Mouse (Mus musculus) hematopoietic stem cell, adult 5-6 weeks (primary cell): ENCODE results near the gene Mrps18b. TPM values are rescaled to one million over a fixed set of nuclear protein-coding genes. Genes with fewer than 3 reads are reported as not detected.

ENCODE experiments used
- ATAC-seq, 2 experiments: fragments of 125-278 bp in 1 of 2; replicated peaks in 1 of 2; 2 replicates each; pipeline ENCODE4 v1.8.0; 2016 to 2017; ENCODE audit warnings: inconsistent platforms in 2 of 2, mild to moderate bottlenecking in 2 of 2, moderate number of reproducible peaks in 2 of 2, low read depth in 1 of 2, moderate TSS enrichment in 1 of 2; ENCODE audit not compliant: low FRiP score in 2 of 2, poor library complexity in 2 of 2, severe bottlenecking in 2 of 2, insufficient read depth in 1 of 2, low TSS enrichment in 1 of 2
- total RNA-seq: library from RNA; stranded (forward); fragments of 172-1452, 232-1000 nt; gene quantifications from 2 replicates; pipeline ENCODE4 v1.2.3, GENCODE M21; 2017

Mrps18b gene
- total RNA-seq, 1 experiment from 2014 or later, result 51.8 TPM

DNA sequence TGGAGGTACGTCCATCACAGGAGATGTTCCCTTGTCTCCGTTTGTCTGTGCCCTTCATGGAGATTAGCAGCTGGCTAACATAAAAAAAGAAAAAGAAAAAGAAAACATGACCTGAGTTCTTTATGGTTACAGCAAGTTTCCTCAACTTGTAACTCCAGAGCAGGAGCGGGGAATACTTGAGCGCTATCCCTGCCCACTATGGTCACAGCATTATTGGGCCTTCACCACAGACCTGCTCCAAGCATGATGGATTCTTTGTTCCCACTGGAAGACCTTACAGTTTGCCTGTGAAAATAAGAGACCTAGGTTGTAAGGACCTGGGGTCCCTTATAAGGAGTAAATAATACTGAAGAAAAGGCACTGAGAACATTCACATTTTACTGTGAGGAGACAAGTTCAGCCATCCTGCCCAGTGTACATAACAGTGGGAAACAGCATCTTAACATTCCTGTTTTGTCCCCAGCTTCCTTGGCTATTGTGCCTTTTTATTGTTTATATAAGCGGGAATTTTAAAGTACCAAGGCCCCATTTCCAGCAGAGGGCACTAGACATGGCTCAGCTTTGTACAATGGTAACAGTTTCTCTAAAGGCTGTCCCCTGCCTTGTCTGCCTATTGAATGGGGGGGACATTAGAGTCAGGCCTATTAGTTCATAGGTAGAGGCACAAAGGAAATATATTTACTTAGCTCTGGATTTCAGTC is 4.8 kb upstream of the Mrps18b start:
- ATAC-seq, result no peak

DNA sequence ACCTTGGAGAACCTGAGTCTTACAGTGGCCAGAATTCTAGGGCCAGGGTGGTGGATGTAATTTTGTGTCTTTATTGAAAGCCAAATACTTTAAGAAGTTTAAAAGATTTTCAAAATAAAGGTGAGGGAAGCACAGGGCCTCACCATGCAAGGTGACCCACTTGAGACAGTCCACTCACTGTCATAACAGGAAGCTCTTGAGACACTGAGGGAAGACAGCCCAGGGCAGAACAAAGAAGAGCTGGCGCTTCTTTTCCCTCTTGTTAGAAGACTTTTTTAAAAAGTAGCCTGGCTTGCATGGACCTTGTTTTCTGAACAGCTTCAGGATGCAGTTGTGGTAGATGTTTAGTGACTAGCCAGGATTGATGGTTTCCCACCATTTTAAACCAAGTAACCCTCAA is 4.2 kb upstream of the Mrps18b start:
- ATAC-seq, result no peak

DNA sequence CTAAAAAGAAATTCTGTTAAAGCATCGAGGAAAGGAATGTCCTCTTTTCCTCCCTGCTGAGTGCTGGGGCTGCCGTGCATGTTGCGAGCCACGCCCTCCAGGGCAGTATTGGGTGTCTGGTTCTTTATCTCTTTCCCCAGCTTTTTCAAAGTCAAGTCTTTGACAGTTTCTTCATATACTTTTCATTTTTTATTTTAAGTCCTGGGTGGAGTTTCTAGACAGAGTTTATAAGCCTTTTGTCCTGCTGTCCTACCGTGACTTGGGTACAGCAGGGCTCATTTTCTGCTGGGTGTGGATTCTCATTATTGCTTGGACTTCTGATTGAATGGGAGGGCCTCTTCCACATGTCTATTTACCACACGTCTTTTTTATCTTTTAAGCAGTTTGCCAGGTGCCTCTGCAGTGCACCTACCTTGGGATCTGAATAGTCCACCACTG is 3.7 kb upstream of the Mrps18b start:
- ATAC-seq, result no peak

DNA sequence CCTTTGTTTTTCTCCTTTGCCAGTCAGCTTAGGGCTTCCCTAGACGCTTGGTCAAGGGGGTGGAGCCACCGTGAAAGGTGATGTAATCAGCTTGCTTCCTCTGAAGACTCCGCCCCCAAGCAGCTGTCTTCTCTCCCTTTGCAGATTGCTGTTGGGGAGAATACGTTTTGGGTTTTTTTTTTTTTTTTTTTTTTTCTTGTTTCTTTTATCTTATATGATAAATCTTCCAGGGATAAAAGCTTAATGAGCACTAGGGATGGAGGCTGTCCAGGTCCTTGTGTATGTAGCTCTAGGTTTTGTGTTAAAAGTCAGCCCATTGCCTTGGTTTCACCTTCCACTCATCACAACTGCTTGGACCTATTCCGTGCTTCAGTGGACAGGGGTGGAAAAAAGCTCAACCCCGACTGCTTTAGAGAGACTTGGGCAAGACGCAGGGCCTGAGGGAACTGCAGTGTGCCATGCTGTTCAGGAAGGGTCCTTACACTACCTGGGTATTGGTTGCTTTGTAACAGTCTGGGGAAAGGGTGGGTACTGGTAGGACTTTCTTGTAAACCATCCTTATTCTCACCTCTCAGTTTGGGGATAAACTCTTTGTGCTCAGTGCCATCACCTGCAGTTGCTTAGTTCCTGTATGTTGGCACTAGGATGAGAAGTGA is 3.0 kb upstream of the Mrps18b start:
- peak; percentile 25 to 41 for ATAC-seq

DNA sequence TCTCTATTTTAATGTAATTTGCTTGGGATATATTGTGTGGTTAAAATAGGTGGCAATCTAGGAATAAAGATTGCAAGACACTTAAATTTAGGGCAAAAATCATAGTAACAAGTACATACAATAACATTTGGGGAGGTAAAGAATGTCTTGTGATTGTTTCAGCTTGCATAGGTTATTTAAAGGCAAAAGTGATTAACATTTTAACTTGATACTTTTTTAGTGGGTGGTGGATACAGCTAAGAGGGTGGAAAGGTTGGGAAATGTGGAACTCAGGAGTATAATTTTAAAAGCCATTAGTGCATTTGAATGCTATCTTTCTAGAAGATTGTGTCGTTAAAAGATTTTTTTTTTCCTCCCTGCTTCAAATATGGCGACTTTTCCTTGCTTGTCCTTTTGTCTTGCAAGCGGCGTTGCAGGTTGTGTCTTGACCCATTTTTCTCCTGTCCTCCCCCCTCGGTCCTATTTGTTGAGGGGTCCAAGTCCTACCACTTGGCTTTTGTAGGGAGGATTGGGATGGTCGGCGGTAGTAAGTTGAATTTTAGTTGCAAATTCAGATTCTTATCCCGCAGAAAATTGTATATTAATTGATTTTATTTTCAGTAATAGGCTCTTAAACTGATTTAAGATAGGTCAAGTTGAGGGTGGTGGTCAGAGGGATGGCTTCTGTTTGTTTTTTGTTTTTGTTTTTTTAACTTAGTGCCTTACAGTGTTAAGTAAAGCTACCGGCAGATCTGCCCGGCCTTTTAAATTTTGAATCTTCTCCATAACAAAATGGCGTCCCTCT is 2.3 kb upstream of the Mrps18b start:
- ATAC-seq, result no peak

DNA sequence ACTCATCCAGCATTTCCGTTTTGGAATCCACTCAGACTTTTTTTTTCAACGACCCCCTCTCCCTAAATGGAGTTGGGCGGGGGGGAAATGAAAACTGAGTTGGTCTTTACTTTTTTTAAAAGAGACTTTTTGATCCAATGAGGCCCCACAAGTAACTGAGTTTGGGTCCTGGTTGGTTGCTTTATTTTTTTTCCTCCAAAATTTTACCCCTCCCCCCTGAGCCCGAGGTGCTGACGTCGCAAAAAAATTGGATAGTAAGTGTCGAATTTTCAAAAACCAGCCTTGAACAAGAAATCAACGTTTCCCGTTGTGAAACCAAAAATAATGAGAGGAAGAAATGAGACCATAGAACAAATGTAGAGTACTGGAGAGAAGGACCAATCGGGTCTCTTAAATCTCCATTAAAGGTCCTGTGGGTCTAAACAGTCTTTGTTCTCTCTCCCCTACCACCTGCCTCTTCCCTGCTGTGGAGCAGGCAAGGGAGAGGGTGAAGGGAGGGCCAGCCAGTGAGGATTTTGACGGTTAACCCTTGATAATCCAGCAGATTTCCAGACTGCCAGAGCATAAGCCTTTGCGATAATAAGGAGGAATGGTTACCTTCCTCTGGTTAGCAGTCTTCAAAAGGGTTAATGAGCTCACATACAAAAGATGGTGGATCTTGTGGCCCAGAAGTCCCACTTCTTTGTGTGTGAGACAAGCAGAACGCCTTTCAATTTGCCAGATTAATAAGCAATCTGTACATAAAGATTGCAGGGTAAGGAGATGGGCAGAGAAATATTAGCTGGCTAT is 1.5 kb upstream of the Mrps18b start:
- ATAC-seq, result no peak

DNA sequence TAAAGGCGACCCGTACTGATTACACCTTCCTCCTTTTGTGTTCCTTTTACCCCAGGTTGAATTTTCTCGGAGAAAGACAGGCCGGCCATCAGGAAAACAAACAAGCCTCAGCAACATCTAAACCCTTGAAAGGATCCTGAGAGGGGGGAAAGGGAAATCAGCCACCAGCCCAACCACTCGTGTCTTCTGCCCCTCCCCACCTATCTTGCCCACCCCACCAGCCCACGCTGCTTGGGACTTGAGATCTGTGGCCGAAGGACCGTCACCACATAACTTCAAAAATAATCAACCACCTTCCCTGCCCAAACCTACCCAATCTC is 914 bp upstream of the Mrps18b start:
- peak in 1 of 2 experiments; percentile 1; a peak in 1 of 4 replicates for ATAC-seq

DNA sequence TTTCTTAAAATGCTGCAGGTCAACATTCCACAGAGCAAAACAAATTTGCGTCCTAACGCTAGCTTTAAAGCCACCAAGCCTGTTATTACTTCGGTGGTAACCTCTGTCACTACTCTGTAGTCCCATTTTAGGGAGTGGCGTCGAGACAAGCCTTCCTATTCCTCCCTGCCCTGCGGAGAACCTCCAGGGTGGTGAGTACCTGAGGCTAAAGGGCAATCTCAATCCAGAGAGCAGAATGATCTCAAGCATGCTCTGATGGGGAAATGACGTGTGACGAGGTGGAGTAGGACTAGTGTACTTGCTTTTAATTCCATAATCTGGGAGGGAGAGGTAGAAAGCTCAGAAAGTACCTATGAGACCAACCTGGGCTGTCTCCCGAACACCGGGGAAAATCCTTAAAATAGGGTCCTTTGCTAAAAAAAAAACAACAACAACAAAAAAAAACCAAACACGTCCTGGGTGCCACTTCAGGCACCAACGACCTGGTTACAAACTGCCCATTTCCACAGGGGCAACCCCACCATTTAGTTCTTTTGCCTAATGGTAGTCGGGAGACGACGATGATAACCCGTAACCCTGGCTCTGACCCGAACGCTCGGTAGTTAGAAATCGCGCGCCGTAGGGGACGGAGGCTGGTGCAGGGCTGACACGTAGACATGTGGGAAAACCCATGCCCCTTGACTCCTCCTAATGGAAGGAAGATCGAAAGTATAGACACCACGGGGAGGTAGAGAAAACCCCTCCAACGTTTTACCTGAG is 472 bp downstream of the Mrps18b start:
- peak in 1 of 2 experiments; percentile 4; a peak in 2 of 4 replicates for ATAC-seq

DNA sequence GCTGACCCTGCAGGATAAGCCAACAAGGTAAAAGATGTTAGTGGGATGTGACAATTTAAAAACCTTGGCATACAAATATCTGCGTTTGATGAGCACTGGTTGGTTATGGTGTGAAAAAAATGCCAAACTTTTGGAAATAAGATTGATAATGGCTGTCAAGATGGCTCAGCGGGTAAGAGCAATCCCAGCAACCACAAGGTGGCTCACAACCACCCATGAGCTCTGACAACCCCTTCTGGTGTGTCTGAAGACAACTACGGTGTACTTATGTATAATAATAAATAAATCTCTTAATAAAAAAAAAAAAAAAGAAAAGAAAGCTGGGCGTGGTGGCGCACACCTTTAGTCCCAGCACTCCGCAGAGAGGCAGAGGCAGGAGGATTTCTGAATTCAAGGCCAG is 1.2 kb downstream of the Mrps18b start:
- ATAC-seq, result no peak

DNA sequence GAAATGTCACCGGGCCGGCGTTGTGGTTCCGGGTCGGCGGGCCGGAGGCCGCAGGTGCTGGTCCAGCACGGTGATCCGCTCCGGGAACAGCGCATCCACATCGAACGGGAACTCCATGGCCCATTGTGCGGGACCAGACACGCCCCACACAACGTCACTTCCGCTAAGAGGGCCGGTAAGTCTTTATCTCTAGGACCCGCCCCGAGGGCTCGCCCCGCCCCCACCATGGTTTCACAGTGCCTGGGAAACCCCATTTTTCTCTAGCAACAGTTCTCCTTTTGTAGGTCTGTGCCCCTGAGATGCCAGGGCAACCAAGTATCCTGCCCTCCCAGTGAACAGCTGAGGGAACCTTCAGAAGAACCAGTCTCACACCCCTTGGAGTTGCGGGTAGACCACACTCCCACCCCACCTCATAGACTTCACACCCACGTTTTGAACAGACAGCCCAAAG is 6.2 kb downstream of the Mrps18b start, which contains the start of gene Atat1:
TSS of gene Atat1 (minus strand) at position 157 of the 451 bp plus-strand sequence.
- peak; percentile 84 to 91 for ATAC-seq

DNA sequence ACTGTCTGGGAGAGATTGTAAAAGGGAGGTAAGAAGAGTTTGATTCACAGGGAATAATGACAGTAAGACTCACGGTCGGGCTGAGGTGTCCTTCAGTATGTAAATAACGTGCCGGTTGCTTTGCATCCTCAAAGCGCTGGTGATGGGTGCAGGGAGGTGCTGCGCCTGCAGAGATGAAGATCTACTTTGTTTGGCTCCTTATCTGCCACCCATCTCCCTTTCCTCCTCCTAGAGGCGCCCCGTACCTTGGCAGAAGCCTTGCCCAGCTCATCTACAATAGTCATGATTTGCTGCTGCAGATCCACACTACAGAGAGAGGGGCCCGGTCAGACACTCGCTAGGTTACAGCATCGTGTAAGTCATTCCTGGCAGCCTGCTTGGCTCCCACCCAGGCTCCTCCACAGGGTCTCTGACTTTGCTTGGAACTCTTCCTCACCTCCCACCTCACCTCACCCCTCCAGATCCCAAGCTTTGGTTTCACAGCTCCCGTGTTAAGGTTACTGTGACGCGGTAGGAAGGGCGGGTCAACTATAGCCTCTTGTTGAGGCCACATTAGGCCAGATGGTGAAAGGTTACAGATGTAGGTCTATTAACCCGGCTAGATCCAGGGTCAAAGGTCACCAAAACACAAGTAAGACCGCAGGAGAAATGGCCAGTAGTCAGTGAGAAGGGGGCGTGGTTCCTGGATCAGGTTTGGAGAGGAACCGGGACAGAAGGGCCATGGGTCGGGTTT is 6.8 kb downstream of the Mrps18b start:
- 0 out of 4 replicates have a peak, but pooled peaks of 1 of the 2 experiments have one; percentile 3 for ATAC-seq

DNA sequence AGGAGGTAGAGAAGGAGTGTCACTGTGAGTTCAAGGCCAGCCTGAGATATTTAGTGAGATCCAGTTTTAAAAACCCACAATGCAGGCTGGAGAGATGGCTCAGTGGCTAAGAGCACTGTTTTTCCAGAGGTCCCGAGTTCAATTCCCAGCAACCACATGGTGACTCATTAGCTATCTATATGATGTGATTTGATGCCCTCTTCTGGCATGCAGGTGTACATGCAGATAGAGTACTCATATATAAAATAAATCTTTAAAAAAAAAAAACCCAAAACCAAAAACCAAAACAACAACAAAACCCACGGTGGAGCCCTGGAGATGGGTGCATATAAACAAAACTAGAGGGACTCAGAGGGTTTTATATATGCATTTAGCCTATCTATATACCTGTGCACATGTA is 8.6 kb downstream of the Mrps18b start:
- ATAC-seq, result no peak

DNA sequence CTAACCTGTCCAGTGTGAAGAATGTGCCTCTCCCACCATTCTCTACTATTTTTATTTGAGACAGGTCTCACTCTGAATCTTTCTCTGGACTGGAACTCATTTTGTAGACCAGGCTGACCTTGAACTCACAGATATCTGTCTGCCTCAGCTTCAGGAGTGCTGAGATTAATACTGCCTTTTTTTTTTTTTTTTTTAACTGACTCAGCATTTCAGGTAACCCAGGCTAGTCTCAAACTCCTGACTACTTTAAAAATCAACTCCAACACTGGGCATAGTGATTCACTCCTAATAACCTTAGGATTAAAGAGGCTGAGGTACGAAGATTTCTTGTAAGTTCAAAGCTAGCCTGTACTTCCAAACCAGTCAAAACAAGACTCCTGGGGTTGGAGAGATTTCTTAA is 10.6 kb downstream of the Mrps18b start:
- ATAC-seq, result no peak

DNA sequence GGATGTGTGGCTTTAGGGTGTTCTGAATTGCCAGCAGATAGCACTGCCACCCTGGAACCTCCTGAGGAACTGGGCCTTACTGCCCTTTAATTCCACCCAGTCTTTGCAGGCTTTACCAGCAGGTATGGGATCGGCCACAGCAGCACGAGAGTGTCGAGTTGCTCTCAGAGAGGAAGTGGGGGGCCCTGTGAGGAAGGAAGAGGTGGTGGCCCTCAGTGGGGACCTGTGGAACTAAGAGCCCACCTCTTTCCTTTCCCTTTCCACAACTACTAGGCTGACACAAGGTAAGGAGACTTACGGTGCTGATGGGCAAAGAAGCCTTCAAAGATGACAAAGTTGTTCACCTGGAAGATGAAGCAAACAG is 12.2 kb downstream of the Mrps18b start:
- ATAC-seq, result peak; percentile 41 to 53

DNA sequence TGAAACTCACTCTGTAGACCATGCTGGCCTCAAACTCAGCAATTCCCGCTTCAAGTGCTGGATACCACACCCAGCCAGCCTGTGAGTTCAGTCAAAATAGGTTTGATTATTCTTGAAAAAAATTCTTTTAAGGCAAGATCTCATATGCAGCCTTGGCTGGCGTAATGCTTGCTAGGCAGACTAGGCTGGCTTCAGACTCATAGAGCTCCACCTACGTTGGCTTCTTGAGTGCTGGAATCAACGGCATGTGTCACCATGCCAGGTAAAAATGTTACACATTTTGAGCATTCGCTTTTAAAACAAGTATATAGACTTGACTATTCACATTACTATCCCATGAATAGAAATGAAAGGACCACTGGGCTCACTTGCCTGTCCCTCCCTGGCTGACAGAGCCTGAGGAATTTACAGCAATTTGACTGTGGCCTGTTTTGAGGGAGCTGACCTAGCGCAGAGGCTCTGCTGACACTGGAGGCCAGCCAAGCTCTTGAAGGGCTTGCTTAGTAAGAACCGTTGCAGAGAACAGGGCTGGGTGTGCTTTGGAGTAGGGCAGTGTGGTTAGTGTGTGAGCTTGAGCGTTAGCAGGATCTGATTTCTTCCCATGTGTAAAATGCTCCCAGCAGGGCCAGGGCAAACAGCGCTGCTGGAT is 12.7 kb downstream of the Mrps18b start:
- ATAC-seq, result peak; percentile 29 to 33

DNA sequence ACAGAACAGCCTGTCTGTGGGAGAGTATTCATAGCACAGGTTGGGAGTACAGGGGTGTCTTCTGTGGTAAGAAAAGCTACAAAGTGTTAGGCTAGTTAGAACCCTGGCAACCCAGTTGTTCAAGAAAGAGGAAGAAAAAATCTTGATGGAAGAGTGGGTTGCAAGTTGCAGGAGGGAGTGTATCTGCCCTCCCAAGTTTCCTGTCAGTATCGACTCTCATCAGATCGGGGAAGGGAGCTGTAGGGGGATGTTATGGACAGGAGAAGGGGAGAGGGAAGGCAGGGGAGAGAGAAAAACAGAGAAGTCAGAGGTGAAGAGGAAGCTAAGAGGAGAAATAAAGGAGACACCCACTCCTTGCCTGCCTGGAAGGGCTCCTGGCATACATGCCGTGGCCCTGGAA is 15.6 kb downstream of the Mrps18b start:
- no peak for ATAC-seq
